Mouse (Mus musculus) stomach, embryonic 16.5 days (tissue): ENCODE results near the gene Mrgpre. TPM values are rescaled to one million over a fixed set of nuclear protein-coding genes. Genes with fewer than 3 reads are reported as not detected.

Experiments used
- ATAC-seq: fragments of 200-750 bp; cut with Nextera tagmentation; 2 replicates; pipeline ENCODE4 v1.8.0; 2017; ENCODE audit warnings: moderate number of reproducible peaks, moderate TSS enrichment; ENCODE audit not compliant: insufficient read depth, low FRiP score
- H3K27ac ChIP-seq: fragments of 300-500 bp; sonication (generic); 2 replicates; pipeline ENCODE4 v1.5.1; 2014; ENCODE audit warnings: low read length
- H3K27me3 ChIP-seq: fragments of 300-500 bp; sonication (generic); 2 replicates; pipeline ENCODE4 v1.6.1; 2014; ENCODE audit warnings: low read length, control low read depth, mixed read lengths; ENCODE audit not compliant: control insufficient read depth, insufficient read depth
- H3K36me3 ChIP-seq: fragments of 300-500 bp; sonication (generic); 2 replicates; pipeline ENCODE4 v1.6.1; 2014; ENCODE audit warnings: low read length; ENCODE audit not compliant: control insufficient read depth, insufficient read depth
- H3K4me1 ChIP-seq: fragments of 300-500 bp; sonication (generic); 2 replicates; pipeline ENCODE4 v1.6.1; 2014; ENCODE audit warnings: low read length, control low read depth, mixed read lengths; ENCODE audit not compliant: control insufficient read depth, insufficient read depth
- H3K4me2 ChIP-seq: fragments of 300-500 bp; sonication (generic); 2 replicates; pipeline ENCODE4 v1.6.1; 2014; ENCODE audit warnings: low read depth, low read length, mixed read lengths
- H3K4me3 ChIP-seq: fragments of 300-500 bp; sonication (generic); replicated peaks from 2 replicates; pipeline ENCODE4 v1.5.1; 2014; ENCODE audit warnings: mild to moderate bottlenecking, low read length
- H3K9ac ChIP-seq: fragments of 300-500 bp; sonication (generic); 2 replicates; pipeline ENCODE4 v1.6.1; 2014; ENCODE audit warnings: low read length
- H3K9me3 ChIP-seq: fragments of 300-500 bp; sonication (generic); replicated peaks from 2 replicates; pipeline ENCODE4 v1.6.1; 2016; ENCODE audit warnings: low read length, control low read depth; ENCODE audit not compliant: control insufficient read depth
- WGBS: fragments of 180-500 bp; shearing (Covaris S2); extraction: QIAGEN DNeasy Blood & Tissue Kit; methylation state at CpG from one replicate; pipeline ENCODE4 v1.1.7; 2014; 5-methylcytosine and 5-hydroxymethylcytosine counted together
- polyA plus RNA-seq: library from polyadenylated mRNA; unstranded; fragments of >200 nt; fragmentation: Nextera tagmentation; extraction: Ambion mirVana; gene quantifications from 2 replicates; pipeline ENCODE4 v1.2.1, GENCODE M21; 2015

Gene Mrgpre
- polyA plus RNA-seq, 1 experiment from 2014 or later, result 0.98 TPM

- under 1% methylated on average over 40 of the region's 40 CpGs for WGBS
- Histone ChIP-seq H3K36me3 (no peaks in the 10 kb centered on the region), H3K27me3 (no peaks in the 10 kb centered on the region), H3K9me3 (no peaks in the 10 kb centered on the region), H3K4me2 (peak within 1 kb of the TSS; percentile 92), H3K4me1 (peaks cover 12% of the 10 kb centered on the region), H3K27ac (peak within 1 kb of the TSS; percentile 62), H3K9ac (peak within 1 kb of the TSS; percentile 85), H3K4me3 (peak within 1 kb of the TSS; percentile 79)
- ATAC-seq, result peak; percentile 98
These were observed 38.3 kb upstream of the Mrgpre start, which contains the start of the genes Nadsyn1 and Dhcr7 for GRCm38 (mm10) chr7:143822375-143823265. Gene Nadsyn1 (minus strand): TSS chr7:143822849. Gene Dhcr7 (plus strand): TSS chr7:143823145.

DNA sequence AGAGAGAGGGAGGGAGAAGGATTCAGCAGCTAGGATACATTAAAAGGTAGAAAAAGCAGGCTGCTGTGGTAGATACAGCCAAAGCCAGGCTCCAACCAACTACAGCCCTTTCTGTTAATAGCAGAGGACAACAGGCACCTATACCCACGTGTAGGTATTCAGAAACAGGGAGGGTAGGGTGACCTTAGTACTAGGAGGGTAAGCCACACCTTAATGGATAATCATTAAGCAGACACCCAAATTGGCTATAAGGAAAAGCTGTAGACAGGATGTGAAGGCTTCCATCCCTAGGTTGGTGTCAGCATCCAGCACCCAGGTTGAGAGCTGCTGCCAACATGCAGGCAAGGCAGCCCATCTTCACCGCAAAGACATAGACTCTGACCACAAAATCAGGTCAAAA, 36.9 kb upstream of the Mrgpre start:
- 62% methylated on average over 2 of the region's 2 CpGs for WGBS
- ATAC-seq, result no peak
- H3K4me3 ChIP-seq, result no peak overlapping the region
- no peak overlapping the region for H3K27ac ChIP-seq
- no peaks in the 10 kb centered on the region for H3K9me3 ChIP-seq
- H3K9ac ChIP-seq, result no peak overlapping the region
- no peaks in the 10 kb centered on the region for H3K27me3 ChIP-seq
- peaks cover 12% of the 10 kb centered on the region for H3K4me1 ChIP-seq
- no peak overlapping the region for H3K4me2 ChIP-seq
- H3K36me3 ChIP-seq, result no peaks in the 10 kb centered on the region

- 65% methylated on average over 4 of the region's 4 CpGs for WGBS
- Histone ChIP-seq H3K36me3 (no peaks in the 10 kb centered on the region; the same call in 1 of the 2 replicates), H3K4me3 (no peak overlapping the region), H3K4me1 (peaks cover 12% of the 10 kb centered on the region), H3K27me3 (no peaks in the 10 kb centered on the region), H3K27ac (no peak overlapping the region), H3K9me3 (no peaks in the 10 kb centered on the region), H3K9ac (no peak overlapping the region), H3K4me2 (no peak overlapping the region)
- no peak for ATAC-seq
These were observed 34.9 kb upstream of the Mrgpre start for GRCm38 (mm10) chr7:143819201-143819600.

DNA sequence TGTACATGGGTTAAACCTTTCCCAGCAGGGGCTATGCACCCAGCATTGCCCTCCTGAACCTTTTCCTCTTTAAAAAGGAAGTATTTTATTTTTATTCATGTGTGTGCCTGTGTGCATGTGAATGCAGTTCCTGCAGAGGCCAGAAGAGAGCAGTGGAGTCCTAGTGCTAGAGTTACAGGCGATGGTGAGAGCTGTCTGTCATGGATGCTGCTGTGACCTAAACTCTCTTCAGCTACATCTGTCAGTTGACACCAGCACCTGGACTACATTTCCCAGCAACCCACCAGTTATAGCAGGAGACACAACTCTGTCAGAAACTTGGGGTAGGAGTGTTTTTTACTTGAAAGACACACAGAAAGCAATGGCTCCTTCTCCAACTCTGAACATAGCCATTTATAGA, 24.6 kb upstream of the Mrgpre start:
- no peak for ATAC-seq
- no peak overlapping the region for H3K4me3 ChIP-seq
- no peaks in the 10 kb centered on the region for H3K9me3 ChIP-seq
- peaks cover 25% of the 10 kb centered on the region for H3K36me3 ChIP-seq
- H3K4me2 ChIP-seq, result no peak overlapping the region
- no peaks in the 10 kb centered on the region for H3K27me3 ChIP-seq
- H3K4me1 ChIP-seq, result peaks cover 5% of the 10 kb centered on the region; the same call in 1 of the 2 replicates
- H3K9ac ChIP-seq, result no peak overlapping the region
- WGBS, result 50% methylated on average over 1 of the region's 1 CpGs
- H3K27ac ChIP-seq, result no peak overlapping the region

- 29% methylated on average over 5 of the region's 5 CpGs for WGBS
- peak; percentile 45; the same call in 1 of the 2 replicates for ATAC-seq
- Histone ChIP-seq H3K9me3 (no peaks in the 10 kb centered on the region), H3K4me2 (no peak overlapping the region), H3K27me3 (no peaks in the 10 kb centered on the region), H3K9ac (no peak overlapping the region), H3K4me3 (no peak overlapping the region), H3K27ac (peak overlapping the region; percentile 64), H3K36me3 (peaks cover 5% of the 10 kb centered on the region; the same call in 1 of the 2 replicates), H3K4me1 (peaks cover 5% of the 10 kb centered on the region; the same call in 1 of the 2 replicates)
These were observed 20.9 kb upstream of the Mrgpre start for GRCm38 (mm10) chr7:143805199-143805624.

DNA sequence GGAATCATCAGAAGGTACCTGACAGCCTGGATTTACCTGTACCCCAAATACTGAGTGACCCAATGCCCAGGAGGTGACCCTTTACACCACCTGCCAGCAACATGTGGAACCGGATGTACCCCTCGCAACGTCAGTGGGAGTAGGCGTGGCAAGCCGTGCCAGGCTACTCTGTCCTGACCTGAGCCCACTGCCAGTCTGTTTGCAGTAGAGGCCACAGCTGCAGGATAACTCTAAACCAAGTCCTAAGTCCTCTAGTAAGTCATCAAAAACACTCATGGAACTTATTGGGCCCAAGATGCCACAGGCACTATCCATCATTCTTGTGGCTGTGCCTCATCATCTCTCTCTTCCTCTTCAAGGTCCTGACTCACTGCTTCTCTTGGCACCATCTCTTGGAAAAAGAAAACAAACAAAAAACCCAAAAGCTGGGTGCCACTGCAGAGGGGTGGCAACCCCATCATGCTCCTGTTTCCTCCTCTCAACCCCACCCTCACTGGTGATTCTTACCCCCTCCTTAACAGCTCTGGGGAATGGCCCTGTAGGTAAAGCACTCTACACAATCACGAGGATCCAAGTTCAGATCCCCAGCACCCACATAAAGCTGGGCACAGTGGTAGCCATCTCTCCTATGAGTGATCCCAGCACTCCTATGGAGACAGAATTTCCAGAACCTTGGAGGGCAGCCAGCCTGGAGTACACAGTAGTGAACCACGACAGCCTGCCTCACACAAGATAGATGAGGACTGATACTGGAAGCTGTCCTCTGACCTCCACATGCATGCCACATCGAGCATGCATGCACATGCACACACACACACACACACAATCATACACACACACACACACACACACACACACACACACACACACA, 17.1 kb upstream of the Mrgpre start:
- H3K9ac ChIP-seq, result no peak overlapping the region
- H3K4me3 ChIP-seq, result no peak overlapping the region
- peak overlapping the region; percentile 76 for H3K27ac ChIP-seq
- no peak for ATAC-seq
- no peak overlapping the region for H3K4me2 ChIP-seq
- 75% methylated on average over 8 of the region's 8 CpGs for WGBS
- H3K4me1 ChIP-seq, result peaks cover 5% of the 10 kb centered on the region; the same call in 1 of the 2 replicates
- no peaks in the 10 kb centered on the region for H3K27me3 ChIP-seq
- peaks cover 11% of the 10 kb centered on the region; the same call in 1 of the 2 replicates for H3K36me3 ChIP-seq
- H3K9me3 ChIP-seq, result no peaks in the 10 kb centered on the region

DNA sequence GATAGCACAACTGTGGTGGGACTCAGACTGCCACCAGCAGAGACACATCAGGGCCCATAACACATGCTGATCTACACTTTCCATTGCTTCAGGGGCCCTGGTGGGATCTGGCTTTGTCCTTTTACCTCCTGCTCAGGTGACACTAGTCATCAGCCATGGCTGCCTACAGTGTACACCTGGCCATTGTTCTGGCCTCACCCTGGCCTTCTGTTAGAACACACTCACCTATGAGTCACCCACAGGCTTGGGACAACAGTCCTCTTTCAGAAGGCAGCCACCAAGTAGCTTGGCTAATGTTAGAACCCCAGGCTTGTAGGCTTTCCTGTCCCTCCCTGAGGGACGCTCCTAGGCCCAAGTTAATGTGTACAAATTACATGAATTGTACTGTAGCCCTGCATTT, 16.5 kb upstream of the Mrgpre start:
- ATAC-seq, result peak; percentile 86
- no peaks in the 10 kb centered on the region for H3K27me3 ChIP-seq
- peaks cover 5% of the 10 kb centered on the region; the same call in 1 of the 2 replicates for H3K4me1 ChIP-seq
- peaks cover 18% of the 10 kb centered on the region; the same call in 1 of the 2 replicates for H3K36me3 ChIP-seq
- no peaks in the 10 kb centered on the region for H3K9me3 ChIP-seq
- 77% methylated on average over 1 of the region's 1 CpGs for WGBS
- H3K9ac ChIP-seq, result no peak overlapping the region
- peak overlapping the region; percentile 76 for H3K27ac ChIP-seq
- no peak overlapping the region for H3K4me3 ChIP-seq
- H3K4me2 ChIP-seq, result no peak overlapping the region

- WGBS, result 86% methylated on average over 4 of the region's 4 CpGs
- peaks cover 18% of the 10 kb centered on the region; the same call in 1 of the 2 replicates for H3K36me3 ChIP-seq
- no peak for ATAC-seq
These were observed 14.5 kb upstream of the Mrgpre start for GRCm38 (mm10) chr7:143798783-143799182.

More at GRCm38 (mm10) chr7:143798783-143799182, 14.5 kb upstream of the Mrgpre start:
- no peaks in the 10 kb centered on the region for H3K4me1 ChIP-seq
- H3K4me2 ChIP-seq, result no peak overlapping the region
- no peaks in the 10 kb centered on the region for H3K9me3 ChIP-seq
- H3K9ac ChIP-seq, result no peak overlapping the region
- H3K4me3 ChIP-seq, result no peak overlapping the region
- H3K27ac ChIP-seq, result no peak overlapping the region
- H3K27me3 ChIP-seq, result no peaks in the 10 kb centered on the region
